Mouse (Mus musculus) liver, embryonic 16.5 days (tissue): Measurements from ENCODE around the gene Rbm10. TPM values are rescaled to one million over a fixed set of nuclear protein-coding genes. Genes with fewer than 3 reads are reported as not detected.
A peak's percentile ranks its signal among the peaks of the same experiment; 100 is the strongest.

ENCODE experiments used
- ATAC-seq: fragments of 200-750 bp; cut with Nextera tagmentation; 2 replicates; pipeline ENCODE4 v1.8.0; 2017; ENCODE audit warnings: low read depth, mild to moderate bottlenecking, moderate number of reproducible peaks, moderate library complexity
- H3K27ac ChIP-seq: fragments of 300-500 bp; sonication (generic); 2 replicates; pipeline ENCODE4 v1.5.1; 2014; ENCODE audit warnings: mild to moderate bottlenecking, low read length
- H3K27me3 ChIP-seq: fragments of 300-500 bp; sonication (generic); 2 replicates; pipeline ENCODE4 v1.6.1; 2014; ENCODE audit warnings: low read depth, low read length, mixed read lengths; ENCODE audit not compliant: control insufficient read depth, insufficient read depth
- H3K36me3 ChIP-seq: fragments of 300-500 bp; sonication (generic); 2 replicates; pipeline ENCODE4 v1.6.1; 2014; ENCODE audit warnings: mild to moderate bottlenecking; ENCODE audit not compliant: control insufficient read depth, insufficient read depth
- H3K4me1 ChIP-seq: fragments of 300-500 bp; sonication (generic); 2 replicates; pipeline ENCODE4 v1.6.1; 2014; ENCODE audit warnings: low read depth, low read length, mixed read lengths; ENCODE audit not compliant: control insufficient read depth
- H3K4me2 ChIP-seq: fragments of 300-500 bp; sonication (generic); 2 replicates; pipeline ENCODE4 v1.6.1; 2014; ENCODE audit warnings: low read depth, low read length, mixed read lengths
- H3K4me3 ChIP-seq: fragments of 300-500 bp; sonication (generic); 2 replicates; pipeline ENCODE4 v1.5.1; 2014; ENCODE audit warnings: low read depth, mild to moderate bottlenecking, low read length
- H3K9ac ChIP-seq: fragments of 300-500 bp; sonication (generic); 2 replicates; pipeline ENCODE4 v1.6.1; 2014; ENCODE audit warnings: low read depth, low read length
- H3K9me3 ChIP-seq: fragments of 300-500 bp; sonication (generic); replicated peaks from 2 replicates; pipeline ENCODE4 v1.6.1; 2016; ENCODE audit warnings: low read length; ENCODE audit not compliant: control insufficient read depth
- WGBS: fragments of 180-500 bp; shearing (Covaris S2); extraction: QIAGEN DNeasy Blood & Tissue Kit; methylation state at CpG from one replicate; pipeline ENCODE4 v1.1.7; 2014; ENCODE audit not compliant: insufficient replicate concordance; 5-methylcytosine and 5-hydroxymethylcytosine counted together
- polyA plus RNA-seq: library from polyadenylated mRNA; unstranded; fragments of >200 nt; fragmentation: Nextera tagmentation; extraction: Ambion mirVana; gene quantifications from 2 replicates; pipeline ENCODE4 v1.2.1, GENCODE M21; 2015

Rbm10 gene
- polyA plus RNA-seq, 1 experiment from 2014 or later: 28.4 TPM

DNA sequence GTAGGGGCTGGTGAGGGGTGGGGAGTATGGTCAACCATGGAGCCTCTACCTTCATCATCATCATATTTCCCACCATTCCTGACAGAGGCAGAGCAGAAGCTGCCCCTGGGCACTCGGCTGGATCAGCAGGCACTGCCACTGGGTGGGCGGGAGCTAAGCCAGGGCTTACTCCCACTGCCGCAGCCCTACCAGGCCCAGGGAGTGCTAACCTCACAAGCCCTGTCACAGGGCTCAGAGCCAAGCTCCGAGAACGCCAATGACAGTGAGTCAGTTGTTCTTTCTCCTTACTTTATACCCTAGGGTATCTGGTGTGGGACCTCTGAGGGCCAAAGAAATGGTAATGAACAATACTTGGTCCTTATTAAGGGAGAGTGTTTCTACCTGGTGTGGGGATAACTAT lies 27.5 kb downstream of the Rbm10 start:
- Histone ChIP-seq H3K4me2 (no peak overlapping the region), H3K27ac (no peak overlapping the region), H3K4me3 (no peak overlapping the region), H3K27me3 (no peaks in the 10 kb centered on the region), H3K4me1 (no peaks in the 10 kb centered on the region), H3K36me3 (peaks cover 20% of the 10 kb centered on the region), H3K9ac (no peak overlapping the region), H3K9me3 (no peaks in the 10 kb centered on the region)
- WGBS: 72% methylated on average over 5 of the region's 5 CpGs
- no peak for ATAC-seq

DNA sequence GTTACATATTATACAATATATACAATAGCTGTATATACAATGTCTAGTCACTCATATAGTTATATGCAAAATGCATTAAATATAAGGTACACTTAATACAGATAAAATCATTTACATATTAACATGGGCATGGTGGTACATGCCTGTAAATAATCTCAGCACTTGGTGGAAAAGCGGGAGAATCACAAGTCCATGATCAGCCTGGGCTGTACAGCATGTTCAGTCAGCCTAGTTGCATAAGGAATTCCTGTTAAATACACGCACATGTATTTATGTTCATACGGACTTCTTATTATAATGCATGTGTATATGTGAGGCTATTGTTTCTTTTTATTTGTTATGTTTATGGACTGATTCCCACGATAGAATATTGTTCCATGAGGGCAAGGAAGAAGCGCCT lies 40.3 kb downstream of the Rbm10 start:
- Histone ChIP-seq H3K27me3 (no peaks in the 10 kb centered on the region), H3K4me3 (peak overlapping the region; percentile 66), H3K9ac (no peak overlapping the region; the same call in 1 of the 2 replicates), H3K27ac (no peak overlapping the region), H3K36me3 (no peaks in the 10 kb centered on the region), H3K4me1 (no peaks in the 10 kb centered on the region), H3K9me3 (no peaks in the 10 kb centered on the region), H3K4me2 (peak overlapping the region; percentile 75)
- WGBS: 18% methylated on average over 5 of the region's 5 CpGs
- ATAC-seq: no peak

DNA sequence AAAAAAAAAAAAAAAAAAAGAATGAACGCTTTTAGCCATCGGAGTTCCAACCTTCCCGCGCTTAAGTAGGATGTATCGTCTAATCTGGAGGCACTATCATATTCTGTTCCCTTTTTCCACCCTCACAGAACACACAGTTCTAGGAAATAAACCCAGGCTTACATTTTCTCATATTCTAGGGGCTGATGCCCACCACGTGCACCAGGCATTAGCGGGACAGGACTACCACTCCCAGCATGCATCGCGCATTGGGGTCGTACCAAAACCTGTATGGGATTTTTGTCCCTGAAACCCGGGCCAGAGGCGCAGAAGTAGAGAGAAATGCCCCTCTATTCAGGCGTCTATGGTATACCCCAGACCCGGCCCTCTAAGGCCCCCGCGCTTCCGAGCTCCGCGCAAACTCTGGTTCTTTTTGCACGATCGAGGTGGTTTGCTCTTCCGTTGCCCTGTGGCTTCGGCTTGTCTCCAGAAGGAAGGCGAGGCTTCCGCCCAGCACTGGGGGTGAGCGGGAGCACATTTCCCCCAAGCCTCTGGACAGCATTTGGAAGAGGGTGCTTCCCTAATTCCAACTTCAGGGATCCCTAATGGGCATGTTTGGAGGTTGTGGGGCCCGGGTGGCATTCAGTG lies 40.8 kb downstream of the Rbm10 start, which contains the start of gene Uba1:
Gene Uba1, plus strand, starts transcription at position 301 of the 627 bp plus-strand sequence.
- H3K27me3 ChIP-seq: no peaks in the 10 kb centered on the region
- peak within 1 kb of the TSS; percentile 66 for H3K27ac ChIP-seq
- no peaks in the 10 kb centered on the region for H3K36me3 ChIP-seq
- ATAC-seq: peak; percentile 78
- peak within 1 kb of the TSS; percentile 71 for H3K9ac ChIP-seq
- no peaks in the 10 kb centered on the region for H3K9me3 ChIP-seq
- H3K4me1 ChIP-seq: no peaks in the 10 kb centered on the region
- peak within 1 kb of the TSS; percentile 75 for H3K4me2 ChIP-seq
- 14% methylated on average over 27 of the region's 27 CpGs for WGBS
- peak within 1 kb of the TSS; percentile 66 for H3K4me3 ChIP-seq

DNA sequence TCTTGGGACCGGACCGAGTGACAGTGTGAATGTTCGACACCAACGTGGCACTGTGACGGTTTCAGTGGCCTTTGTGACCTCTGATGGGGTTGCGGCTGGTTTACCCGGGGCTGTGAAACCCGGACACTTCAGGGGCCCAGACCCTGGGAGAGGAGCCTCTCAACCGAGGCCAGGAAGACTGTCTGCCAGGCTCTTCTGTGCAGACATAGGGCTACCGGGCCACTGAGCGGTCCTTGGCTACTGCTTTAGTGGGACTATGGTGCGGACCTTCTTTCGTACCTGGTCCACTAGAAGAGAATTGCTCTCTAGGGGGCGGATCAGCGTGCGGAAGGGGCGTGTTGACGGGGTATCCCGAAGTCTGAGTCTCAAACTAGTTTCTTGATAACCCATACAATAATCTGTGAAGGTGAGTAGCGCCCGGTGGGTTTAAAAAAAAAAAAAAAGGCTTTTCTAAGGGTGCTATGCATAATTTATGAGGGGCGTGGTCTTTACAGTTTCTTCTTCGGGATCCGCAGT lies 41.6 kb downstream of the Rbm10 start:
- H3K27ac ChIP-seq: peak overlapping the region; percentile 66
- H3K4me1 ChIP-seq: no peaks in the 10 kb centered on the region
- WGBS: 16% methylated on average over 24 of the region's 24 CpGs
- peak overlapping the region; percentile 66 for H3K4me3 ChIP-seq
- ATAC-seq: no peak
- H3K36me3 ChIP-seq: no peaks in the 10 kb centered on the region
- peak overlapping the region; percentile 71 for H3K9ac ChIP-seq
- no peaks in the 10 kb centered on the region for H3K9me3 ChIP-seq
- H3K27me3 ChIP-seq: no peaks in the 10 kb centered on the region
- H3K4me2 ChIP-seq: peak overlapping the region; percentile 75

DNA sequence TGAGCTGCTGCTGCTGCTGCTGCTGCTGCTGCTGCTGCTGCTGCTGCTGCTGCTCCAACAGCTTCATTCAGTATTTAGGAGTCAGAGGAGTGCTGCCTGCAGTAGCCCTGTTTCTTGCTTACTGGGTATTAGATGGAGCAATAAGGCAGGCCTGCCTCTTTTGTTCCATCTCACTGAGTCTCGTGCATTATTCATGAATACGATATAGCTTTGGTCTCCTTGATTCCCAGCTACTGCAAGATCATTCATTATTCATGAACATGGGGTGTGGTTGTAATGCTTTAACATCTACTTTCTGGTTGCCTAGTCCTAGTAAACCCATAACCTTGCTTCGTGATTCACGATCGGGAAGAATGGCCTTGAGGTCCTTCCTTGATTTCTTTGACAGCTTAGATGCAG lies 45.0 kb downstream of the Rbm10 start:
- WGBS: 25% methylated on average over 5 of the region's 5 CpGs
- Histone ChIP-seq H3K36me3 (no peaks in the 10 kb centered on the region), H3K9me3 (no peaks in the 10 kb centered on the region), H3K9ac (no peak overlapping the region), H3K27ac (no peak overlapping the region), H3K4me1 (no peaks in the 10 kb centered on the region; the same call in 1 of the 2 replicates), H3K4me3 (no peak overlapping the region; the same call in 1 of the 2 replicates), H3K4me2 (no peak overlapping the region), H3K27me3 (no peaks in the 10 kb centered on the region)
- no peak for ATAC-seq

DNA sequence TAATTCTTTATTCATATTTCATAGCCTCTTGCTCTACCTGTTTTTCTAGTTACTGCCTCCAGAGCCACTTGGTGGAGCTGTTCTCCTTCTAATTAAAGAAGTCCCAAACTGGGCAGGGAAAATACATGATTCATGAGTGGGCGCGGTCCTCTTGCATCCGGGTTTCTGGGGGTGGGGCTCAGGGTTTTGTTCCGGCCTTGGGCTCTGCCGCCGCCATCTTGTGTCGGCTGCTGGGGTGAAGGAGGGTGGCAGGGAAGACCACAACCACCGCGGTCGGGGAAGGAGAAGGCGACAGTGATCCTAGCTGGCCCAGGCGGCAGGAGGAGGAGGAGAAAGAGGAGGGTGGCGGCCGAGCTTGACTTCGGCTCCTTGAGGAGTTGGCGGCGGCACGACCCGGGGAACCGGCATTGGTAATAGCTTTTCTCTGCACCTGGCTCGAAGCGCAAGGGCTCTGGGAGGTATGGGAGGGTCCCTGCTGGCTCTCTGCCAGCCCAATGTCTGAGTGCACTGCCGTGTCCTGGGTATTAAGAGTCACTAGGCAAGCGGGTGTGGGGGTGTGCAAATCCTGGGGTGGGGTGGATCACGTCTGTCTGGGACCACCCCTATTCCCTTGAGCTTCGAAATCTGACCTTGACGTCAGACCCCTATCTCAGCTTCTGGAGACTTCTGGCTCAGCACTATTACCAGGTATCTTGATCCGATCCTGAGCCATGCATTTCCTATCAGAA lies 45.6 kb downstream of the Rbm10 start:
- peak; percentile 86 for ATAC-seq
- H3K36me3 ChIP-seq: no peaks in the 10 kb centered on the region
- H3K9me3 ChIP-seq: no peaks in the 10 kb centered on the region
- peak overlapping the region; percentile 80 for H3K9ac ChIP-seq
- no peaks in the 10 kb centered on the region for H3K27me3 ChIP-seq
- no peaks in the 10 kb centered on the region; the same call in 1 of the 2 replicates for H3K4me1 ChIP-seq
- H3K27ac ChIP-seq: peak overlapping the region; percentile 59
- H3K4me3 ChIP-seq: peak overlapping the region; percentile 77
- 14% methylated on average over 28 of the region's 28 CpGs for WGBS
- peak overlapping the region; percentile 63 for H3K4me2 ChIP-seq

DNA sequence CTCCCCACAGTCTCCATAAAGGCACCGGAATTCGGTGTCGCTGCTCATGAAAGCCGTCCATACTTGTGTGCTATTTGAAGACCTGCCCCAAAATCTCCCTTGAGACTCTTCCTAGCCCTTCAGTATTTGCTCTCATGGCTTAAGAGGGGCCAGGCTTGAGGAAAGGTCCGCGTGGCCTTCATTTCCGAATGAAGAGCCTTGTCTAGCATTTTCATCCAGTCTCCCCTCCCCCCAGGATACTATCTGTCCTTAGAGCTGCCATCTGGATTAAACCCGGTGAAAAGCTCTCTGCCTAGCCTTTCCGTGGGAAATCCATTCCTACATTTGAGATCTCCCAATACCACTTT lies 46.1 kb downstream of the Rbm10 start:
- Histone ChIP-seq H3K27ac (peak overlapping the region; percentile 59), H3K4me1 (no peaks in the 10 kb centered on the region; the same call in 1 of the 2 replicates), H3K27me3 (no peaks in the 10 kb centered on the region), H3K4me3 (peak overlapping the region; percentile 77), H3K4me2 (peak overlapping the region; percentile 63), H3K9ac (peak overlapping the region; percentile 80), H3K9me3 (no peaks in the 10 kb centered on the region), H3K36me3 (peaks cover under 1% of the 10 kb centered on the region; the same call in 1 of the 2 replicates)
- WGBS: 20% methylated on average over 9 of the region's 9 CpGs
- ATAC-seq: peak; percentile 17; the same call in 1 of the 2 replicates

DNA sequence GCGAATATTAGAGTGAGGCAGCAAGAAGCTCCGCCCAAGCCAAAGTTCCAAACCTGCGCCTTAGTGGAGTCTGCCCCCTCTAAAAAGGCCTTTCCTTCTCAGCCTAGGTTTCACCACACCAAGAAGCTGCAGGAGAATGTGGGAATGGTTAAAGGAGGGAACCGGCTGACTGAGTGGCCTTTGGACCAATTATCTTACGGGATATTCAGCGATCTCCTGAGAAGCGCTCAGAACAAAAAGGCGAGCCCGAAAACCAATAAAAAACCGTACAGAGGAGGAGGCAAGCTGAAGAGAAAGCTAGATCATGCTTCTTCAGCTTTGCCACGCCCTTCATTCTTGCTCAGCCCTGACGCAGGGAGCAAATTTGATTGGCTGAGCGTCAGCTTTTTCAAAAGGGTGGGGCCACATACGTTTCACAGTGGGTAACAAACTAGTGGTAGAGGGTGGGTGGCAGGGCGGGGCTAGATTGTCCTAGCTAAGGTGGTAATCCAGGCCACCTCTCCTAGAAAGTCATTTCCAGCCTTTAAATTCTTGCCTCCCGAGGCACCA lies 70.3 kb downstream of the Rbm10 start, which contains the start of gene Cdk16:
Gene Cdk16, plus strand, starts transcription at position 436 of the 549 bp plus-strand sequence.
- 18% methylated on average over 16 of the region's 16 CpGs for WGBS
- ATAC-seq: peak; percentile 89

More for the DNA sequence above, 70.3 kb downstream of the Rbm10 start, which contains the start of gene Cdk16:
- Histone ChIP-seq H3K9me3 (no peaks in the 10 kb centered on the region), H3K27me3 (no peaks in the 10 kb centered on the region), H3K4me3 (peak within 1 kb of the TSS; percentile 81), H3K9ac (peak within 1 kb of the TSS; percentile 90), H3K27ac (peak within 1 kb of the TSS; percentile 93), H3K4me1 (peaks cover 16% of the 10 kb centered on the region), H3K4me2 (peak within 1 kb of the TSS; percentile 66), H3K36me3 (peaks cover under 1% of the 10 kb centered on the region)
